Mouse (Mus musculus) cerebellum, adult 18-20 months (tissue): ENCODE data around the gene Ndufaf3.
"Not testable (repeated sequence)": the region's sequence is repeated elsewhere in the genome, so short reads cannot be mapped to it uniquely, and the experiment has no call there.

Source experiments
- DNase-seq, 2 experiments: peaks; one replicate each; pipeline ENCODE4 v3.0.0; 2021

Gene Ndufaf3

GRCm38 (mm10) chr9:108566815-108567776, at the start of gene Ndufaf3:
Gene Ndufaf3 (minus strand): TSS chr9:108567434.
- peak; percentile 97 for DNase-seq

DNA sequence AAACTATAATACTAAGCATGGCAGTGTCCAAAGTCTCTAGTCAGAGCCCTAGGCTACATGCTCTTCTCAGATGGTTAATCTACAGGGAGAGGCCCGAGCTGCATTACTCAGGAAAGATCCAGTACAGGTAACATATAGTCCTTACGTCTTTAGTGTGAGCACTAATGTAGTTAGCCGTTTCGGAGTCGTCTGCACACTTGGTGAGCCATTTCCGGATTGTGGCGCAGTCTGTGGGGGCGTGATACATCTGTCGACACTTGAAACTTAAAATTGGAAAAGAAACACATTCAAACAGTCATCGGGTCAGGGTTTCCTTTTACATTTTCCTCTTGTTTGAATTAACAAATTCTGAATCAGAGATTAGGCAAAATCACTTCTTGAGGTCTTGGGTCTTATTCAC, 44.3 kb upstream of the Ndufaf3 start:
- no peak for DNase-seq

GRCm38 (mm10) chr9:108608889-108609288, 41.7 kb upstream of the Ndufaf3 start:
- no peak for DNase-seq

- DNase-seq = not testable (repeated sequence)
These were observed 40.7 kb upstream of the Ndufaf3 start for GRCm38 (mm10) chr9:108607929-108608328.

DNA sequence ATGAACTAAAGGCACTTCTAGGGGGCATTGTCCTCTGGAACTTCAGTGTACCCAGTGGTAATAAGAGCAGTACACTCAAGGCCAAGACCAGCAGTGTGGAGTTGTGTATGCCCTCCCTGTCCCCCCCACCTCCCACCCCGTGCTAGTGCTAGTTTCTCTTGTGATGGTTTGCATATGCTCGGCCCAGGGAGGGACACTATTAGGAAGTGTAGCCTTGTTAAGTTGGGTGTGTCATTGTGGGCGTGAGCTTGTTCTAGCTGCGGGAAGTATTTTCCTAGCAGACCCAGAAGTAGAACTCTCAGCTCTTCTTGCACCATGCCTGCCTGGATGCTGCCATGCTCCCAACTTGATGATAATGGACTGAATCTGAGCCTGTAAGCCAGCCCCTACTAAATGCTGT, 34.8 kb upstream of the Ndufaf3 start:
- no peak for DNase-seq

DNA sequence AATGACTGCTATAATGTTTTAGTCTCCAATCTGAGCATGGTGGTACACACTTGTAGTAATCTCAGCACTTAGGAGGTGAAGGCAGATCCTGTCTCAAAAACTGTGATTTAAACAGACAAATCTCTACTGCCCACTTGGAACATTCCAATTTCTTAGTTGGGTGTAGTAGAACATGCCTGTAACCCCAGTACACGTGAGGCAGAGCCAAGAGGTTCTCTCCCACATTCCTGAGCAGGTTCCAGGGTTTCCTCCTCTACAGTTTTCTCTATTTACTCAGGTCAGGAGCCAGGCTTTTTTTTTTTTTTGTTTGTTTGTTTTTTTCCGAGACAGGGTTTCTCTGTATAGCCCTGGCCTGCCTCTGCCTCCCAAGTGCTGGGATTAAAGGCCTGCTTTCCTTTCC, 32.8 kb upstream of the Ndufaf3 start:
- no peak for DNase-seq

GRCm38 (mm10) chr9:108599021-108599566, 31.9 kb upstream of the Ndufaf3 start:
- DNase-seq = no peak

DNA sequence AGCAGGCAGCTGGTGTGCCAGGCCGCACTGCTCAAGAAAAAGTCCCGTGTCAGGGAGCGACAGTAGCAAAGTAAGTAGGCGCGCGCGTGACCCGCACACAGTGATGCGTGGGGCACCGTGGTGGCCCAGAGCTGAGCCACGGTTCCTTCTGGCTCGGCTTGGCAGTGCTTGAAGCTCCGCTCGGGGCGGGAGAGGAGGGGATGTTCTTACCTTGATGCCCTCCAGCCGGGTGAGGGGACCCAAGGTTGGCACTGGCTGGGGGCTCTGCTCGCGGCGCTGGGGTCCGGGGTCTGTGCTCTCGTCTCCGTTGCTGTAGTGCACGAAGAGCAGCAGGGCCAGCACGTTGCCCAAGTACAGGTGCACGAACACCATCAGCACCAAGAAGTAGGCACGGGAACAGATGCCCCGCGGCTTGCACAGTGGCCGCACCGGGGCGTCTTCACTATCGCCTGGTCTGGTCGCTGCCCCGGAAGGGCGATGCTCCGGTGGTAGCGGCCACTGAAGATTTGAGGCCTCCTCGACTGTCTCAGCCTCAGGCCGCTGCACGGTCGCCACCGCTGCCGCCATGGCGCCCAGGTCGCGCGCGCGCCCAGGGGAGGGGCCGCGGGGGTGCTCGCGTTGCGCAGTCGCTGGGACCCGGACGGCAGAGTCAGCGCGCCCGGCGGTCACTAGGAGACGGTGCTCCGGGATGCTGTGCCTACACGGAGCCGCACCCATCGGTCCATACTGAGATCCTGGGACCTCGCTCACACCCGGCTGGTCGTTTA, 29.9 kb upstream of the Ndufaf3 start, which contains the start of gene P4htm:
Gene P4htm, minus strand, starts transcription at position 670 of the 767 bp plus-strand sequence.
- DNase-seq = peak; percentile 82 to 87

DNA sequence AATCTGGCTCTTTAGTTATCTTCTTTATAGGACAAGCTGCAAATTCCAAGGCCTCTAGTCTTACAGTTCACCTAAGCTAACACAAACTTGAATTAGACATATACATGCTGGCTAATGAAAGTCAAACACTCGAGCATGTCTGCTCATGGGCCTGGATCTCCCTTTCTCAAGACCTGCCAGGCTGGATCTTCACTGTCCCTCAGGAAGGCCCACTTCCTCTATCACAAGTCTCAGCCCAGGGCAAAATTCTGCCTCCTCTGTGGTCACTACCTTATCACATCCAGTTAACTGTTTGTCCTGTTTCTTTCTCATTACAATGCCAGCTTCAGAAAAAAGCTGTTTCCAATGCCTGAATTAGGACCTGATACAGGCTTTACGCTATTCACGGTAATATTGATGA, 27.1 kb upstream of the Ndufaf3 start:
- DNase-seq = no peak

DNA sequence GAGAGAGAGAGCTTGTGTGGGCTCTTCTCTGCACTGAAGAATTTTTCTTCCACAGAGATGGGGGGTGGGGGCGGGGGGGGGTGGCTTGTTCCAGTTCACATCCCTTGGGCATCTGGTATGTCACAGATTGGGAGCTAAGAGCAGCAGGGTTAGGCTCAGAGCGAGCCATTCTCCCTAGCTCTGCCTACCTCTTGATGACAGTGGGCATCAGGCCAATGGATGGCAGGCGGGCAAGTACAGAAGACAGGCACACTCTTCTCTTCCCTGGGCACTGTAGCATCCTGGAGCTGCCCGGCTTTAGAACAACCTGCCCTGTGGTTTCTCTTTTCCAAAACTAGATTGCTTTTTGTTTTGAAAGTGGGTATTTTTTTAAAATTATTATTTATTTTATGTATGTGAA, 24.2 kb upstream of the Ndufaf3 start:
- peak; percentile 61 to 65 for DNase-seq

DNA sequence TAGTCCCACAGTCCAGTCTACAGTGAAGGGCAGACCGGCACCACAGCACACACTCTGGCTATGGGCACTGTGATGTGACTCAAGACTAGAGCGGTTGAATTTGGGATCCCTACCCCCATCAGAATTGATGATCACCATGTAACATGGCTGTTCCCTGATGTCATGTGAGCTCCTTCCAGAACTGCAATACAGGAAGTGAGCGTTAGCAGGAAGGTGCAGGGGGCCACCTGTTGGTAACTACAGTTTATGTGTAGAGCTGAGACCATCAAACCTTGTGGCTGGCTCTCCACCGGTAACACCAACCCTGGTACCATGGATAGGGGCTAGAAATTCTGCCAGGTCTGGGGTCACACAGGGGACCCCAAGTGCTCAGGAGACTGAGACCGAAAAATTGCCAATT, 22.0 kb upstream of the Ndufaf3 start:
- DNase-seq = no peak

- peak; percentile 53 to 75 for DNase-seq
These were observed 20.4 kb upstream of the Ndufaf3 start for GRCm38 (mm10) chr9:108587571-108588180.

DNA sequence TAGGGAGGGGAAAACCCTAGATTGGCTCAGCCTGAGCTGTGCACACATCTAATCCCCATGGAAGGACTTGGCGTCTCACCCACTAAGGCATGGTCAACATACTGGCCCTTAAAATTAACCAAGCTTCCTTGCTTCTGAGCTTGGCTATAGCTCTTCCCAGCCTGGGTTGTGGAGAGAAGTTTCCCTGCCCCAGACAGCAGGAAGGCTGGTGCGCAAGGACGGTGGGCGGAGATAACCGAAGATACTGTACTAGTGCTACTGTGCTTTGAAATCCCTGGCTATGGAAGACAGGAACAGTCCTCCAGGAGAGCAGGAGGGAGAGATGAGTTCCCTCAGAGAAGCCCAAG, 12.1 kb upstream of the Ndufaf3 start:
- no peak for DNase-seq

DNA sequence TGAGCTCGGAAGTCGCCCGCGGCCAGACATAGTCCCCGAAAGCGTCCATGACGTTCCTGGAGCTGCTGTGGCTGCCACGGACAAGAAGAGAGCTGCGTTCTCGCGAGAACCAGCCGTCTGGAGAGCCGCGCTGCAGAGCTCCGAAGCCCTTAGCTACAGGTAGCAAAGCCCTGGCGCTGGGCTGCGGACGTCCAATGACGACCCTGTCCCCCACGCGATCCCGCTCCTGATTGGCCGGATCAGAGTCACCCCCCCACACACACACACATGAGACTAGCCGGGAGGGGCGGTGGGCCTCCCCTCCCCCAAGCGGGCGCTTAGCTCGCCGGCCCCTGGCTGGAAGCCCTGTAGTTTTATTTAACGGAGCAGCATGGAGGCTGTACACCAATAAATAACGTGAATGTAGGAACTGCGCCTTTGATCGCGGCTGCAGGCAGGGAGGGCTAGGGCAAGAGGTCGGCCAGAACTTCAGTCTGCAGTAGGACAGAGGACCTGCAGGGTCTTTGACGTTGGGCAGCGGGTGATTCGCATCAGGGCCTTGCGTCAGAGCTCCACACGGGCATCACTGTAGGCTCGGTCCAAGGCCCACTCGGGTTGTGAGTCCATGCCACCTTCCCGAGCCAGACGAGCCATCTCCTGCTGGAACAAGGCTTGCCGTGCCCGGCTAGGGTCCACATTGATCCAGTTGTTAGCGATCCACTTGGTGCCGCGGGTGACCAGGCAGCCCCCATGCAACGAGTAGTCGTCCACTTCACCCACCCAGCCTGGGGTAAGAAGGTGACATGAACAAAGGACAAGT, 11.5 kb upstream of the Ndufaf3 start, which contains the start of gene Wdr6:
Gene Wdr6, minus strand, starts transcription at position 195 of the 799 bp plus-strand sequence.
- DNase-seq = peak; percentile 82 to 91

DNA sequence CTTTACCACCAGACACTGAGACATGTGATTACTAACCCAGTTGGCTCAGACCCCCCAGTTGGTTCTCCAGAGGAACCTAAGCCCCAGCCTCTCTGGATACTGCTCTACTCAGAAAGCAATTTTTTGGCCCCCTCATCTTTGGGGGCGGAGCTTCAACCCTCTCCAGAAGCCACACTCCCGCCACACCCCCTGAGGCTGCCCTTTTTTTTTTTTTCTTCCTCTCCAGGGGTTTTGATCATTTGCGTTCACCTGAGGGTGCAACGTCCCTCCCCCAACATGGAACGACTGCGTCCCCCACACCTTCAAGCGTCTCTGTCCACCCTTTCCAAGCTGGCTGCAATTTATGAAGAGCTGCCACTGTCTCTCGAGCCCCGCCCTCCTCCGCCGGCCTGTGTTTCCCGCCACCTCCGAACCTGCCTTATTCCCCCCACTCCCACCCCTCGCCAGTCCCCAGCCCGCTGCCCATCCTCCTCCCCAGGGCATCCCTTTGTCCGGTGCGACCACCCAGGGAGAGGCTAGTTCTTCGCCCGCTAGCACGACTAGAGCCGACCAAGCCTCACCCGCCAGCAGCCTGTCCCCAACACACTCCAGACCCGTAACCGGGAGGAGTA, 10.8 kb upstream of the Ndufaf3 start:
- peak; percentile 47 to 58 for DNase-seq

- DNase-seq = no peak
These were observed 9.8 kb upstream of the Ndufaf3 start for GRCm38 (mm10) chr9:108577025-108577424.

DNA sequence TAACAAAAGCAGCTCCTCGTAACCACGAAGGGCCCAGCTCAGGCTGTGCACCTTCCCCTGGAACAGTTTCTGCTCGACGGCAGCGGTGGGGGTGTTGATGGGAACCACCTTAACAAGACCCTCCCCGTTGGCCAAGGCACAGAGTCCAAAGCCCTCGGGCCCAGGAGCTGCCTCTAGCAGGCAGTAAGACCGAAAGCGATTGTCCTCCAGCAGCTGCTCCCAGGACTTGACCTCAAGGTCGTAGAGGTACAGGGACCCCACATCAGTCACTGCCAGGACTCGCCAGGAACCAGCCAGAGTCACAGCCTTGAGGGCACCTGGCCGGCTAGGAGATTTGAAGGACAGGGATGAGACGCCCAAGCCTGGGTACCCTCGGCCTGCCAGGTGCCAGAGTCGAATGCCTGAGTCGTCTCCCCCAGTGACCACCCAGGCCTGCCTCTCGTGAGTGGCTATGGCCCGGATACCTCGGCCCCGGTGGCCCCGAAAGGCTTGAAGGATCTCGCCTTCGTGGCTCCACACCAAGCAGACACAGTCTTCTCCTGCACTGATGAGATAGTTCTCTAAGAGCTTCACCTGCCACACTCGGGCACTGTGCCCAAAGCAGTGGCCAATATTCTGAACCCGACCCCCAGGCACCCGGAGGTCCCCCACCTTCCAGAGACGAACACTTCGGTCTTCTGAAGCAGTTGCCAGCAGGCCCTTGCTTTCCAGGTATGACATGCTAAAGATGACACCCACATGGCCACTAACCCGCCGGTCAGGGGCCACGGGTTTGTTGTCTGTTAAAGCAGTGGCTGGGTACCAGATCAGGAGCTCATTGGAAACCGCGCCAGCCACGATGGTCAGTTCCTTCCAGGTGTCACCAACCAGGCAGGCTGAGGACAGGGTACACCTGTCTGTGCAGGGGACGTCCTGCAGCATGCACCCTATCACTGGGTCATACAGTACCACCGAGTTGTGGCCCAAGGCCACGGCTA, 8.4 kb upstream of the Ndufaf3 start:
- no peak for DNase-seq

GRCm38 (mm10) chr9:108574921-108575320, 7.7 kb upstream of the Ndufaf3 start:
- DNase-seq = no peak

DNA sequence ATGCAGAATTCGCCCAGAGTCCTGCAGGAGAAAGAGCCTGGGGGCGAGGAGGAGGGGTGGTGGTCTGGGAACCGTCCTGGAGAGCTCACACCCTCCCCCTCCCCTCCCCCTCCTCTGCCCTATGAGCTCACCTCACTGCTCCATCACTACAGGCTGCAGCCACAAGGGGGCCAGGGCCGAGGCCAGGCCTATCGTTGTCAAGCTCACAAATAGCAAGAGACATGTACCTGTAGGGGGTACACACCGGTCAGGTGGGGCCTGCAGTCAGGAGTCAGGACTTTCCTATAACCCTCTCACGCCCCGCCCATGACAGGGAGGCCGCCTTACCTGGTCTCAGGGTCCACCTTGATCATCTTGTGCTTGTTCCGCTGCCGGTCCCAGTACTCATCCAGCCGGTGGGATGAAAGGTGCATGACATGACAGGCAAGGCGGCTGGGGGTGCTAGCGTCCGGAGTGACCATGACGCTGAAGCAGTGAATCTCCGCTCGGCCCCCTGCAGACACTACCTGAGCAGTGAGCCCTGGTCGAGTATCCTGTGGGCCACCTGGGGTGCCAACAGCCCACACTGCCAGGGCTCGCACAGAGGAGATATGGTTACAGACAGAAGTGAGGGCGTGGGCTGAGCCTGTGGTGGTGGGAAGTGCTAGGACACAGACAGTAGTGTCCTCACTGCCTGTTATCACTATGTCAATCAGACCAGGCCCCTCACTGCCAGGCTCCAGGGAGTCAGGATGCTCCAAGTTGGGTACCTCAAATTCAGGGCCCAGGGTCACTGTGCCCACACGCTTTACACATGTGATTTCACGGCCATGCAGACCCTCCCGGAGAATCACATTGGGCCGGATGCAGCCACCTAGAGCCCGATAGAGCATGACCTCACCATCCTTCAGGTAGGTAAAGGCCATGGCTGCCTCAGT, 6.8 kb upstream of the Ndufaf3 start:
- DNase-seq = peak in 1 of 2 experiments; percentile 61
